Mouse (Mus musculus) midbrain, embryonic 13.5 days (tissue): ENCODE results near the gene Pfdn6. TPM values are rescaled to one million over a fixed set of nuclear protein-coding genes. Genes with fewer than 3 reads are reported as not detected.
A peak's percentile ranks its signal among the peaks of the same experiment; 100 is the strongest.

Experiments used
- ATAC-seq: fragments of 200-750 bp; cut with Nextera tagmentation; 2 replicates; pipeline ENCODE4 v1.8.0; 2017; ENCODE audit warnings: mild to moderate bottlenecking, moderate TSS enrichment, moderate library complexity
- H3K27ac ChIP-seq: fragments of 300-500 bp; sonication (generic); 2 replicates; pipeline ENCODE4 v1.5.1; 2015; ENCODE audit warnings: inconsistent platforms, mild to moderate bottlenecking, moderate library complexity
- H3K27me3 ChIP-seq: fragments of 300-500 bp; sonication (generic); 2 replicates; pipeline ENCODE4 v1.6.1; 2015; ENCODE audit warnings: mild to moderate bottlenecking, inconsistent platforms
- H3K36me3 ChIP-seq: fragments of 300-500 bp; sonication (generic); 2 replicates; pipeline ENCODE4 v1.6.1; 2015; ENCODE audit warnings: mild to moderate bottlenecking, inconsistent platforms
- H3K4me1 ChIP-seq: fragments of 300-500 bp; sonication (generic); replicated peaks from 2 replicates; pipeline ENCODE4 v1.6.1; 2015; ENCODE audit warnings: inconsistent platforms
- H3K4me2 ChIP-seq: fragments of 300-500 bp; sonication (generic); replicated peaks from 2 replicates; pipeline ENCODE4 v1.6.1; 2015; ENCODE audit warnings: moderate library complexity, mild to moderate bottlenecking, inconsistent platforms
- H3K4me3 ChIP-seq: fragments of 300-500 bp; sonication (generic); replicated peaks from 2 replicates; pipeline ENCODE4 v1.5.1; 2015; ENCODE audit warnings: mild to moderate bottlenecking, inconsistent platforms
- H3K9ac ChIP-seq: fragments of 300-500 bp; sonication (generic); replicated peaks from 2 replicates; pipeline ENCODE4 v1.6.1; 2015; ENCODE audit warnings: mild to moderate bottlenecking, inconsistent platforms
- H3K9me3 ChIP-seq: fragments of 300-500 bp; sonication (generic); 2 replicates; pipeline ENCODE4 v1.6.1; 2016; ENCODE audit warnings: mild to moderate bottlenecking, inconsistent platforms
- WGBS: fragments of 180-500 bp; shearing (Covaris S2); methylation state at CpG from one replicate; pipeline ENCODE4 v1.1.7; 2015; 5-methylcytosine and 5-hydroxymethylcytosine counted together
- polyA plus RNA-seq: library from polyadenylated mRNA; unstranded; fragments of >200 nt; fragmentation: Nextera tagmentation; extraction: Ambion mirVana; gene quantifications from 2 replicates; pipeline ENCODE4 v1.2.1, GENCODE M21; 2015

The Pfdn6 gene
- polyA plus RNA-seq, 1 experiment from 2014 or later, result 195 TPM

DNA sequence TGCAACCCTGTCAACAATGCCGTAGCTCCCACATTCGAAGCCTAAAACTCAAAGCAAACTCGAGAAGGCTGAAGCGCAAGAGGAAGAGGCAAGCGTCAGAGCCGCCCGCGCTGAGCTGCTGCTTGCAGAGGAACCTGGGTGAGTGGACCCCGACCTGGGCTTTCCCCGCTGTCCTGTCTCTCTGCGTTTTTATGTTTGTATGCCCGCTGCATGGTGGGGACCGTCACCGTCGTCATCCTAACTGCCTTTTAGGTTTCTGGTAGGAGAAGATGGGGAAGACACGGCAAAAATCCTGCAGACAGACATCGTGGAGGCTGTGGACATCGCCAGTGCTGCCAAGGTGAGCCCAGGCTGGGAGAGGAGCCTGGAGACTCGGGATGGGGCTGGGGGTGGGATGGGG, 1.2 kb upstream of the Pfdn6 start:
- H3K27me3 ChIP-seq, result no peaks in the 10 kb centered on the region
- H3K4me3 ChIP-seq, result peak overlapping the region; percentile 88
- H3K4me2 ChIP-seq, result peak overlapping the region; percentile 99
- H3K9ac ChIP-seq, result peak overlapping the region; percentile 85
- ATAC-seq, result no peak
- peaks cover 61% of the 10 kb centered on the region for H3K36me3 ChIP-seq
- no peak overlapping the region for H3K27ac ChIP-seq
- 59% methylated on average over 19 of the region's 19 CpGs for WGBS
- H3K9me3 ChIP-seq, result no peaks in the 10 kb centered on the region
- peaks cover 26% of the 10 kb centered on the region for H3K4me1 ChIP-seq

DNA sequence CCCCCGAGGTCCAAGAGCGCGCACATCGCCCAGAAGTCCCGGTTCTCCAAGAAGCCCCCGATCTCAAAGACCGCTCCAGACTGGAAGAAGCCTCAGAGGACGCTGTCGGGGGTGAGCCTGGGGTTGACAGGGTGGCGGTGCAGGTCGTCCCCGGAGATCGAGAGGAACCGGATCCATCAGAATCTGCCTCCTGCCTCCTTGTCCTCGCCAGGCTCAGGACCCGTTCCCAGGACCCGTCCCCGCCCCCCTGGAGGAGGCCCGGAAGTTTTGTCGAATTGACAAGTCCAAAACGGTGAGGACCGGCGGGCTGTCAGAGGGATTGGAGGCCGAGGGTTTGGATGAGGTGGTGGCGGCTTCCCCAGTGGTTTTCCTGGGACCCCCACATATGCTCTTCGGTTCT, 838 bp upstream of the Pfdn6 start:
- no peaks in the 10 kb centered on the region for H3K27me3 ChIP-seq
- no peak overlapping the region; the same call in 1 of the 2 replicates for H3K27ac ChIP-seq
- ATAC-seq, result peak; percentile 35

GRCm38 (mm10) chr17:33938783-33939182, 1.4 kb downstream of the Pfdn6 start:
- H3K9ac ChIP-seq, result 0 out of 2 replicates have a peak overlapping the region, but pooled peaks have one; percentile 85
- no peak for ATAC-seq
- peak overlapping the region; percentile 88; the same call in 1 of the 2 replicates for H3K4me3 ChIP-seq
- peaks cover 60% of the 10 kb centered on the region for H3K36me3 ChIP-seq
- H3K27me3 ChIP-seq, result no peaks in the 10 kb centered on the region
- no peak overlapping the region for H3K27ac ChIP-seq
- H3K4me2 ChIP-seq, result peak overlapping the region; percentile 99
- 86% methylated on average over 11 of the region's 11 CpGs for WGBS
- no peaks in the 10 kb centered on the region for H3K9me3 ChIP-seq
- peaks cover 26% of the 10 kb centered on the region for H3K4me1 ChIP-seq

More for the DNA sequence above, 838 bp upstream of the Pfdn6 start:
- 3% methylated on average over 26 of the region's 26 CpGs for WGBS
- H3K4me1 ChIP-seq, result peaks cover 26% of the 10 kb centered on the region
- peak overlapping the region; percentile 88 for H3K4me3 ChIP-seq
- no peaks in the 10 kb centered on the region for H3K9me3 ChIP-seq
- H3K4me2 ChIP-seq, result peak overlapping the region; percentile 99
- peak overlapping the region; percentile 85 for H3K9ac ChIP-seq
- H3K36me3 ChIP-seq, result peaks cover 60% of the 10 kb centered on the region

DNA sequence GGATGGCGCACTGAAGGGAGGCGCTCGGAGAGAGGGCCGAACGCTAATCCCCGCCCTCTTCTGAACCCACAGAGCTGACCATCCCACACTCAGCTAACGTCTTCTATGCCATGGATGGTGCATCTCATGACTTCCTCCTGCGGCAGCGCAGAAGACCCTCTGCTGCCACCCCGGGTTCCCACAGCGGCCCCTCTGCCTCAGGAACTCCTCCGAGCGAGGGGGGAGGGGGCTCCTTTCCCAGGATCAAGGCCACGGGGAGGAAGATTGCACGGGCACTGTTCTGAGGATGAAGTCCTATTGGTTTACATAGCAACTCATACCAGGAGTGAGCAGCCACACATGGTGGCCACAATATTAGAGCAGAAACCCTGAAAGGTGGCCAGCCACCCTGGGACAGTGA, 3.1 kb downstream of the Pfdn6 start:
- peaks cover 23% of the 10 kb centered on the region for H3K4me1 ChIP-seq
- peaks cover 65% of the 10 kb centered on the region for H3K36me3 ChIP-seq
- no peaks in the 10 kb centered on the region for H3K9me3 ChIP-seq
- H3K27ac ChIP-seq, result no peak overlapping the region
- WGBS, result 83% methylated on average over 15 of the region's 15 CpGs
- H3K4me2 ChIP-seq, result no peak overlapping the region
- no peak for ATAC-seq
- H3K9ac ChIP-seq, result no peak overlapping the region
- no peak overlapping the region for H3K4me3 ChIP-seq
- H3K27me3 ChIP-seq, result no peaks in the 10 kb centered on the region

GRCm38 (mm10) chr17:33935422-33936055, 4.6 kb downstream of the Pfdn6 start:
- ATAC-seq, result no peak
- no peaks in the 10 kb centered on the region for H3K27me3 ChIP-seq
- H3K4me2 ChIP-seq, result no peak overlapping the region
- peaks cover 64% of the 10 kb centered on the region for H3K36me3 ChIP-seq
- WGBS, result 89% methylated on average over 21 of the region's 21 CpGs
- peaks cover 22% of the 10 kb centered on the region for H3K4me1 ChIP-seq
- H3K4me3 ChIP-seq, result no peak overlapping the region
- no peak overlapping the region for H3K9ac ChIP-seq
- no peaks in the 10 kb centered on the region for H3K9me3 ChIP-seq
- H3K27ac ChIP-seq, result no peak overlapping the region

DNA sequence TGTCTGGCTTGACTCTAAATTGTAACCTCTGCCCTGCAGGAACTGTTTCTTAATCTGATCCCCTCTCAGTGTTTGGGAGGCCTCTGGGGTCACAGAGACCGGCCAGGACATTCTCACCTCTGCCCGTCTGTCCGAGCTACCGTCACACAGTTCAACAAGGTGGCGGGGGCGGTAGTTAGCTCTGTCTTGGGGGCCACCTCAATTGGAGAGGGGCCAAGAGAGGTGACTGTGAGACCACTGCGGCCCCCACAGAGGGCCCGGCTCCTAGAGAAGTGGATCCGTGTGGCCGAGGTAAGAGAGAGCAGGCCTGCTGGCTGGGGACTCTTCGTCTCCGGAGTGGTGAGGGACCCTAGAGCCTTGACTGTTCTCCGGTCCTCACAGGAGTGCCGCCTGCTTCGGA, 7.2 kb downstream of the Pfdn6 start:
- no peaks in the 10 kb centered on the region for H3K27me3 ChIP-seq
- no peak overlapping the region for H3K4me3 ChIP-seq
- ATAC-seq, result no peak
- H3K4me2 ChIP-seq, result no peak overlapping the region
- H3K36me3 ChIP-seq, result peaks cover 55% of the 10 kb centered on the region
- no peaks in the 10 kb centered on the region for H3K9me3 ChIP-seq
- no peak overlapping the region; the same call in 1 of the 2 replicates for H3K9ac ChIP-seq
- H3K4me1 ChIP-seq, result peaks cover 25% of the 10 kb centered on the region
- H3K27ac ChIP-seq, result no peak overlapping the region
- 97% methylated on average over 15 of the region's 15 CpGs for WGBS

DNA sequence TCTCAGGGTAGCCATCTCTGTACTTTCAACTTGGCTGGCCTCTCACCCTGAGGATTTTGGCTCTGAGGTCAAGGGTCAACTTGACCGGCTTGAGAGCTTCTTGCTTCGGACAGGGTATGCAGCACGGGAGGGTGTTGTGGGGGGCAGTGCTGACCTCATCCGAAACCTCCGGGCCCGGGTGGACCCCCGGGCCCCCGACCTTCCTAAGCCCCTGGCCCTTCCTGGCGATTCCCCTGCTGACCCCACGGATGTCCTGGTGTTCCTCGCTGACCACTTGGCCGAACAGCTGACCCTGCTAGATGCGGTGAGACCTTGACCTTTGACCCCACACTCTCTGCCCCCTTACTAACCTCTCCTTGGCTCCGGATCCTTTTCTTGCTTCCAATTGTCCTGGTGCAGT, 7.7 kb downstream of the Pfdn6 start:
- H3K4me2 ChIP-seq, result no peak overlapping the region
- no peak overlapping the region for H3K4me3 ChIP-seq
- H3K4me1 ChIP-seq, result peaks cover 28% of the 10 kb centered on the region
- no peaks in the 10 kb centered on the region for H3K9me3 ChIP-seq
- H3K36me3 ChIP-seq, result peaks cover 56% of the 10 kb centered on the region
- H3K27me3 ChIP-seq, result no peaks in the 10 kb centered on the region
- H3K9ac ChIP-seq, result no peak overlapping the region
- no peak for ATAC-seq
- no peak overlapping the region for H3K27ac ChIP-seq
- 83% methylated on average over 14 of the region's 14 CpGs for WGBS

- Histone ChIP-seq H3K4me2 (no peak overlapping the region), H3K9ac (no peak overlapping the region), H3K4me1 (peaks cover 28% of the 10 kb centered on the region), H3K36me3 (peaks cover 53% of the 10 kb centered on the region), H3K27me3 (no peaks in the 10 kb centered on the region), H3K9me3 (no peaks in the 10 kb centered on the region), H3K4me3 (no peak overlapping the region), H3K27ac (no peak overlapping the region)
- ATAC-seq, result no peak
- WGBS, result 90% methylated on average over 11 of the region's 11 CpGs
Observed at GRCm38 (mm10) chr17:33931947-33932346, 8.2 kb downstream of the Pfdn6 start.

DNA sequence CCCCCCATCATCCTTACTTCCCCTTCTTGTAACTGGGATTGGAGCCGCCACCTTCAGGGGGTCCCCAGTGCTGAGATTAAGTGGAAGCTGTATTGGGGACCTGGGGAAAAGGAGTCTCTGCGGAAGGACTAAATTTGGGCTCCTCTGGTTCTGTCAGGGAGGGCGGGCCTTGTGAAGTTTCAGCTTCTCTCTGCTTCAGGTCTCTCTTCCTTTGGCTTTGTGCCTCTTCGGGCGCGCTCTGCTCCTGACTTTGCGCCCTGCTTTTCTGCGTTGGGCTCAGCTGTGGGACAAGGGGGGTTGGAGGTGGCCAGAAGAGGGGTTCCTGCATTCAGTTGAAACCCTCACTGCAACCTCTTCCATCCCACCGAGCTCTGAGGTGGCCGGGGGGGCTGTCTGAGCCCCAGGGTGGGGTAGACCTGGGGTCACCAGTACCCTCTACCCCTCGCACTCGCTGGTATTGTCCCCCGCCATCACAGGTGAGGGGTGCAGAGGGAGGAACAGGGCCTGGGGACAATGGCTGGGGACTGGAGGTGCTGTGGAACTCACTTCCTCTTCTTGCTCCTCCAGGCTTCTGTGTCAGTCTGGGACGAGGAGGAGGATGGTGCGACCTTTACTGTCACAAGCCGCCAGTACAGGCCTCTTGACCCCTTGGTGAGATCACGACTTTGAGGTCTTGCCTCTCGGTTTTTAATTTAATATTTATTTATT, 8.8 kb downstream of the Pfdn6 start:
- no peak for ATAC-seq
- H3K4me2 ChIP-seq, result peak overlapping the region; percentile 100
- H3K36me3 ChIP-seq, result peaks cover 52% of the 10 kb centered on the region
- H3K9me3 ChIP-seq, result no peaks in the 10 kb centered on the region
- H3K4me1 ChIP-seq, result peaks cover 28% of the 10 kb centered on the region
- WGBS, result 36% methylated on average over 18 of the region's 18 CpGs
- H3K4me3 ChIP-seq, result peak overlapping the region; percentile 94
- H3K27me3 ChIP-seq, result no peaks in the 10 kb centered on the region
- H3K27ac ChIP-seq, result no peak overlapping the region
- H3K9ac ChIP-seq, result peak overlapping the region; percentile 95

- H3K9ac ChIP-seq, result peak overlapping the region; percentile 95
- H3K9me3 ChIP-seq, result no peaks in the 10 kb centered on the region
- no peaks in the 10 kb centered on the region for H3K27me3 ChIP-seq
- H3K27ac ChIP-seq, result peak overlapping the region; percentile 96
- peaks cover 52% of the 10 kb centered on the region for H3K36me3 ChIP-seq
- peaks cover 28% of the 10 kb centered on the region for H3K4me1 ChIP-seq
- WGBS, result under 1% methylated on average over 45 of the region's 45 CpGs
- peak overlapping the region; percentile 100 for H3K4me2 ChIP-seq
- H3K4me3 ChIP-seq, result peak overlapping the region; percentile 94
- peak; percentile 8; the same call in 1 of the 2 replicates for ATAC-seq
Observed at GRCm38 (mm10) chr17:33930280-33931158, 9.6 kb downstream of the Pfdn6 start.

DNA sequence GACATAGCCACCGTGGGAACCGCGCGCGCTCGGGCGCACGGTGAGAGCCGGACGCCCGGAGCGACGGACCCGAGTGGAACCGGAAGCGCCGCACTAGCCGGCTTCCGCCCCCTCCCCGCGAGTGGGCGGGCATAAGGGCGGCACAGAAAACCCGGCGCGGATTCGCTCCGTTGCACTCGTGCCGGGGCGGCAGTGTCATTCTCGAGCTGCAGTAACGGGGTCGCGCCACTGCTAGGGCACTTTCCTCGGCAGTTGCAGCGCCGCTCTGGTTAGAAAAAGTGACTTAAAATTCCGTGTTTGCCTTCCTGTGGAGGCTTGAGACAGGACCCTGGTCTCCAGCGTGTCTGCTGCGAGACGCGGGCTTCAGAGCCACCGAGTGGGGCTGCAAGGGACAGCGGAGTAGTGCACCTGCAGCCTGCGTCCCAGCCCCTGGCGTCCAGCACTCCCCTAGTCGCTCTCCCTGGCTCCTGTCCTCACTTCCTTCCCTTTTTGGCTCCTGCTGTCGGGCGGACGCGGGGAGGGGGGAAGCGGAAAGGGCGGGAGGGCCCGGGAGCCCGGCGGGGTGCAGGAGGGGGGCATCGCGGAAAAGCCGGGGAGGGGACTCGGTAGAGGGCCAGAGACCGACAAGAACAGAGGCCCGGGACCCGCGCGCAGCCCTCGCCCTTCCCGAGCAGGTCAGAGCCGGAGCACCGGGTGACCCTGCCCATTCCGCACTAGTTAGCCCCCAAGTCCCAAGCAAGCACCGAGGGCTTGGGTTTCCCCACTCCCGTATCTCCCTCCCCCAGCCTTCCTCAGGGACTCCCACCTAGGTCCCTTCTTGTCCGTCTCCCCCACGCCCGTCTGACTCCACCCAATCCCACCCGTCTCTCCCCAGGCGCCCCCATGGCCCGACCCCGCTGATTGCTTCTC, 10.5 kb downstream of the Pfdn6 start, which contains the start of gene Rgl2:
Rgl2 (plus strand) TSS at position 173 of the 909 bp plus-strand sequence.
- Histone ChIP-seq H3K27me3 (no peaks in the 10 kb centered on the region), H3K4me3 (peak within 1 kb of the TSS; percentile 94), H3K4me1 (peaks cover 28% of the 10 kb centered on the region), H3K4me2 (peak within 1 kb of the TSS; percentile 100), H3K27ac (peak within 1 kb of the TSS; percentile 96), H3K36me3 (peaks cover 52% of the 10 kb centered on the region), H3K9me3 (no peaks in the 10 kb centered on the region), H3K9ac (peak within 1 kb of the TSS; percentile 95)
- peak; percentile 89 for ATAC-seq
- under 1% methylated on average over 76 of the region's 80 CpGs for WGBS
